31 mouse cellular contexts compared by ENCODE assay signal in genomic region chr2:58366196-58366595, GRCm38 (mm10). TPM values are rescaled to one million over a fixed set of nuclear protein-coding genes. Genes with fewer than 3 reads are reported as not detected.
"Had no signal": no experiment of that assay in that cellular context is flagged by ENCODE, and none has a peak within 500 bp of the region (broad histone marks: within the 10 kb centered on the region; RNA-seq: fewer than 3 reads in every experiment).

No protein-coding gene starts in this region.

- H3K27ac ChIP-seq: embryonic facial prominence, embryonic 10.5 days; embryonic facial prominence, embryonic 12.5 days; embryonic facial prominence, embryonic 13.5 days; embryonic facial prominence, embryonic 15.5 days; forebrain, embryonic 10.5 days; forebrain, embryonic 13.5 days; forebrain, embryonic 15.5 days; gastrocnemius, adult 2 months; heart, adult 2 months had no signal

- H3K9ac ChIP-seq: embryonic facial prominence, embryonic 12.5 days; embryonic facial prominence, embryonic 13.5 days; embryonic facial prominence, embryonic 15.5 days; forebrain, embryonic 13.5 days; forebrain, embryonic 15.5 days; forebrain, postnatal 0 days had no signal

- H3K4me2 ChIP-seq: embryonic facial prominence, embryonic 12.5 days; embryonic facial prominence, embryonic 13.5 days; embryonic facial prominence, embryonic 15.5 days; forebrain, embryonic 13.5 days; forebrain, embryonic 15.5 days had no signal

- H3K4me1 ChIP-seq: embryonic facial prominence, embryonic 10.5 days; embryonic facial prominence, embryonic 12.5 days; embryonic facial prominence, embryonic 13.5 days; embryonic facial prominence, embryonic 15.5 days; forebrain, embryonic 10.5 days; forebrain, embryonic 13.5 days; forebrain, embryonic 15.5 days had no signal

- ATAC-seq: forebrain, embryonic 13.5 days; forebrain, embryonic 14.5 days; forebrain, embryonic 15.5 days; forebrain, embryonic 16.5 days; forebrain, postnatal 0 days had no signal

- H3K36me3 ChIP-seq: embryonic facial prominence, embryonic 10.5 days; embryonic facial prominence, embryonic 12.5 days; embryonic facial prominence, embryonic 13.5 days; embryonic facial prominence, embryonic 15.5 days; forebrain, embryonic 10.5 days; forebrain, embryonic 15.5 days had no signal

- DNase-seq: cerebellum, adult 2 months; cerebellum, adult 8-10 months; cerebellum, adult 9-10 months; cerebellum, adult 9-11 months; cerebellum, postnatal 10 days; cerebellum, postnatal 14 days; cerebellum, postnatal 25 days; cerebellum, postnatal 36 days; embryo, embryonic 11 days; forebrain, postnatal 0 days; gastrocnemius, adult 2 months; gastrocnemius, postnatal 10 days; gastrocnemius, postnatal 14 days; gastrocnemius, postnatal 25 days; gastrocnemius, postnatal 36 days; heart, adult 11 months; heart, adult 18-20 months; heart, adult 2 months had no signal

- H3K27me3 ChIP-seq: embryonic facial prominence, embryonic 12.5 days; embryonic facial prominence, embryonic 13.5 days; embryonic facial prominence, embryonic 15.5 days; forebrain, embryonic 13.5 days; forebrain, embryonic 15.5 days had no signal

- H3K9me3 ChIP-seq: embryonic facial prominence, embryonic 10.5 days; embryonic facial prominence, embryonic 12.5 days; embryonic facial prominence, embryonic 13.5 days; embryonic facial prominence, embryonic 15.5 days; forebrain, embryonic 10.5 days; forebrain, embryonic 13.5 days; forebrain, embryonic 15.5 days had no signal

- H3K4me3 ChIP-seq: embryonic facial prominence, embryonic 10.5 days; embryonic facial prominence, embryonic 12.5 days; embryonic facial prominence, embryonic 13.5 days; embryonic facial prominence, embryonic 15.5 days; erythroblast, embryonic 14.5 days; forebrain, embryonic 10.5 days; forebrain, embryonic 13.5 days; forebrain, embryonic 15.5 days; gastrocnemius, adult 2 months; heart, adult 2 months had no signal

RNA-seq across cellular contexts. Expression of gene Acvr1c, which starts 8.5 kb away (rescaled TPM):
- total RNA-seq: common myeloid progenitor, adult 5-6 weeks; granulocyte monocyte progenitor cell, adult 5-6 weeks had no signal
- polyA plus RNA-seq: embryonic facial prominence, embryonic 11.5 days; erythroblast, embryonic 14.5 days had no signal
